Mouse (Mus musculus) ovary, postnatal 36 days (tissue): ENCODE measurements at regions not wholly inside any gene's neighbourhood (a gene's known extent, or its start where the extent isn't known, plus 50 kb on each side); places are given as distances from the start of the nearest gene placed in this dataset.
"Not testable (repeated sequence)": the region's sequence is repeated elsewhere in the genome, so short reads cannot be mapped to it uniquely, and the experiment has no call there.

ENCODE experiments used
- DNase-seq: peaks from one replicate; pipeline ENCODE4 v3.0.0; 2022; ENCODE audit warnings: low spot score, mixed read lengths

DNA sequence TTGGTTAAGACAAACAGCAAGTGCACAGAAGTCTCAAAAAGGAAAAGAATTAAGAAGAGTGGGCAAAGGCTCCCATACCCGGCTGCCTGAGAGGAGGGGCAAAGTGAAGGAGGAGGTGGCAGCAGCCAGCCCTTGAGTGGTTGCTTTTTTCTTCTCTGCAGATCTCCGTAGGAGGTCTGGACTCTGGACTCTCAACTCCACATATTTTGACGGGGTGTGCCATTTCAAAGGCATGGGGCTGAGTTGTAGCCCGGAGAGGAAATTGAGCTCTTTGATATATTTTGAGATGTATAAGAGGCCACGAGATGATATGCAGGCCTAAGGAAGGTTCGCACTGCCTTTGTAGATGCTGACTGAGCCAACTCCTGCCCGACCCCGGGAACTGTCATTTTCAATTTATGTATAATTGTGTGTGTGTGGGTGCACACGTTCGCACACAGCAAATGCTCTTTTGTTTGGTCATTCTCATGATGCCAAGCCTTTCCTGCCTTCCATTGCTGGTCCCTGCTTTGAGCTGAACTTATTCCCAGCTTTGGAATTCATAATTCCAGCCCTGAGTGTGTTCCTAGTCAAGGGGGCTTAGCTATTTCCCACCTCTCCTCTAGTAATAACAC lies 56.4 kb downstream of the Cxcr4 start:
- no peak for DNase-seq

DNA sequence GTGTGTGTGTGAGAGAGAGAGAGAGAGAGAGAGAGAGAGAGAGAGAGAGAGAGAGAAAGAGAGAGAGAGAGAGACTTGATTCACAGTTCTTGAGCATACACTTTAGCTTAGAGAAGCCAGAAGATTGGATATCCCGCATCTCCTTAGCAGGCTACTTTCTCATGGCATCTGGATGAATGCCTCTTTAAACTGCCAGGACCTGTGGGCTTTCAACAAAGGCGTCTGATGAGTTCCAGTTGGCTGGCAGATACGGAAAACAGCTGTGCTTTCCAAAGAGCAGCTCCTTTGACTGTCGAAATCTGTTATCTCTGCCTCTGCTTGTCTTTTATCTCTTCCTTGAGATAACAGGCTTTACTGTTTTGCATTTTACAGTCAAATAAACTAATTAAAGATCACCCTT lies 59.5 kb downstream of the Cxcr4 start:
- no peak for DNase-seq

DNA sequence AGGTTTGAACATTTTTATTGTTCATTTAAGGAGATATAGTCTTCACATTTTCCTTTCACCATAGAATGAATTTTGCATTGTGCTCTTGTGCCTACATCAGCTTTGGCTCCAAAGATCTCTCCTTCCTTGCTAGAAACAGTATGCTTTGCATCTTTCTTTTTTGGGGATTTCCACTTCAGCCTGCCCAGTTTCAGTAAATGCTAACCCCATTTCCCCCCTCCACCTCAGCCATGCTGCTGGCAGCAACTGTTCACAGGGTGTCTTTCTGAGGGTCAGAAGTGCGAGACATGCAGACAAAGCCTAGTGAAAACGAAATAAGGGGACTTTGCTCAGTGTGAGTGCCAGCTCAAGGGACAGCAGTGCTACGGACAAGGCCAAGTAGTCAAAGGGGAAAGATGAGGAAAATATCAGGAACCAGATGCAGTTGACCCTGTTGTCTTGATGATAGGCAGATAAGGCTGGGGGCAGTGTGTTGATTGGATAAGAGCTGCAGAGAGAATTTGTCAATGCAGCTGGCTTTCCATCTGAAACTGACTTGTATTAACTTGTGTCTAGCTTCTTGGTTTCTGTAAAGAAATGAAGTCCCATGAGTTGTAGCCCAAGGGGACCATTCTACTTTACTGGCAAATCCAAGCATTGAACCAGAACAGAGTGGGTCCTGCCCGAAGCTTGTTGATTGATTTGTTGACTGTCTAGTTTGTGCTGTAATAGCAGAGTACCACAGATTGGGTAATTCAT lies 62.1 kb downstream of the Cxcr4 start:
- no peak for DNase-seq

DNA sequence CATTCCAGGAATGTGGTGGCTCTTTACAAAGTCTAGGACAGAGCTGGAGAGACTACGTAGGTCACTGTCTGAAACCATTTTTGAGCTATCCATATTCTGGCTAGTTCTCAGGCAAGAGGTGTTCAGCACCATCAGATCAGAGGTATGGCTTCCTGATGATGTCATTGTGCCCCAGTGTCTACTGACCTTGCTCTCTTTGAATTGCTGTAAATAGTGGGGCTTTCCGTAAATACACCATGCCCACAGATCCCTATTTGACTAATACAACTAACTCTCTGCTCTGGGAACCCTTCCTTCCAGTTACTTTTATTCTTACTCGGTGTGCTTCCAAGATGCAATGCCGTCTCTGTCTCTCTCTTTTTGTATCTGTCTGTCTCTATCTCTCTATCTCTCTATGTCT lies 72.9 kb downstream of the Cxcr4 start:
- no peak for DNase-seq

DNA sequence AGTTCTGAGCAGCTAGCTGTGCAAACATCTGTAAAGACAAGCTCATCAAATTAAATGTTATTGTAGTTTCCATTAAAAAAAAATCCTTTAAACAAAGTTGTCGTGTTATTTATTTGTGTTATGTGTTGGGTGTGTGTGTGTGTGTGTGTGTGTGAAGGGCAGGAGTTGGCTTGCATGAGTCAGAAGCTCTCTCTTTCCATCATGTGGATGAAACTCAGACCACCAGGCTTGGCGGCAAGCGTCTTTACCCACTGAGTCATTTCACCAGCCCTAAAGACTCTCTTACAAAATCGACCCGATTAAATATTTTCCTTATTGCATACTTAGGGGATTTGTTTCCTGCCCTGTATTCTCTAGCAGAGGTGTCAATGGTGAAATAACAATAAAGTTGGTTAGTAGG lies 73.6 kb downstream of the Cxcr4 start:
- DNase-seq: no peak

DNA sequence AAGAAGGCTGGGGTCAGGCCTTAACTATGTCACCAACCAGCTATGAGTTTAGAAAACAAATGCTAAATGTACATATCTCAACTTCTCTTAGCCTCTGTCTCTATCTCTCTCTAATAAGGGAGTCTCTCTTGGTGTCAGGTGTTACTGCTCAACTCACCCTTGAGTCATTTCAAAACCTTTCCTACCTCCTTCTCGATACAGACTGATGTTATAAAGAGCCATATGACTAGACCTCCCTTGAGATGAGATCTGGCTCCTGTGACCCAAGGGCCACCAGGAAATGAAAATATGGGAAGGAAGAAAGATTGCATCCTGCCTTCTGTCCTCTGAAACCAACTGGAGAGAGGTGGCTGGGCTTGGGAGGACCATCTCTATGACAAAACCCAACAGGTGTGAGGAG lies 74.7 kb downstream of the Cxcr4 start:
- no peak for DNase-seq

DNA sequence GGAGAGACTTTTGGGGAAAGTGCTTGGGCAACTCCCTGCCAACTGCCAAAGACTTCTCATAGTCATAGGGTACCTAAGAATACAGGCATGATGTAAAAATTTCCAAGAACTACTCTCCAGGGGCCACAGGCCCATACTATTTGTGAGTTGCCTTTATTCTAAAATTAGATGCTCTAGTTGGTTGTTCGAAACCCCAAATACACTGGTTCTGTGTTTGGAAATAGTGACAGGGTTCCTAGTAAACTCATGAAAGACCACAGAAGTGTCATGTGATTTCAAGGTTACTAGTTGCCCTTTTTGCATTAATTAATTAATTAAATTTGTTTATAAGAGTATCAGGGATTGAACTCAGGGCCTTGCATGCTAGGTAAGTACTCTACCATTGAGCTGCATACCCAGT lies 77.8 kb downstream of the Cxcr4 start:
- DNase-seq: no peak

DNA sequence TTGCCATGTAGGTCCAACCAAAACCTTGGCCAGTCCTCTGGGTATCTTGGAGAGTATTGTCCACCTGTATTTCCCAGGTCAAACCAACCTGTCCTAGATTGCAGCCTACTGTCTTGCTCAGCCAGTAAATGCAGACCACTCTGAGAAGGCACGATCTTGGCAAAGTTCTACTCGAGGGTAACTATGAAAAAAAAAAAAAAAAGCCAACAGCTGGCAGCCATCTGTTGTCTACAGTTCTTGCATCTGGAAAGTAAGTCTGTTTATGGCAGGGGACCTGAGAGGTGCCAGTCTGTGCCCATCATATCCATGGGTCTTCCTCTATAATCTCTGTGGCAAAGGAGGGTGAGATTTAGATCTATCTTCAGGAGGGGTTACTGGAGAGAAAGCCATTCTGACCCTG lies 78.2 kb downstream of the Cxcr4 start:
- DNase-seq: no peak

DNA sequence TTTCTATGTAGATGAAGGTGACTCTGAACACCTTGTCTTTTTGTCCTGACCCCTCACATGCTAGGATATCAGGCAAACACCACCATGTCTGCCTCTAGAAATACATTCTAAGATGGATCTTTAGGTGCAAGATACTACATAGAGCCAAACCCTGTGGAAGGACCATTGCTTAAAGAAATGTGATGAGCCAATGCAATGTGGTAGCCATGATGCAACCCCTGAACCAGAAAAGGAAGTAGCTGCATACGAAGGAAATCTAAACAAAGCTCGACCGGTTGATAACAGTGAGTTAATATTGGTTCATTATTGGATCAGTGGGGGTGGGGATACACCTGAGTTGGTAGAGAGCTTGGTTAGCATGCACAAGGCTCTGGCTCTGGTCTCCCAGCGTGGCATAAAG lies 78.9 kb downstream of the Cxcr4 start:
- no peak for DNase-seq

DNA sequence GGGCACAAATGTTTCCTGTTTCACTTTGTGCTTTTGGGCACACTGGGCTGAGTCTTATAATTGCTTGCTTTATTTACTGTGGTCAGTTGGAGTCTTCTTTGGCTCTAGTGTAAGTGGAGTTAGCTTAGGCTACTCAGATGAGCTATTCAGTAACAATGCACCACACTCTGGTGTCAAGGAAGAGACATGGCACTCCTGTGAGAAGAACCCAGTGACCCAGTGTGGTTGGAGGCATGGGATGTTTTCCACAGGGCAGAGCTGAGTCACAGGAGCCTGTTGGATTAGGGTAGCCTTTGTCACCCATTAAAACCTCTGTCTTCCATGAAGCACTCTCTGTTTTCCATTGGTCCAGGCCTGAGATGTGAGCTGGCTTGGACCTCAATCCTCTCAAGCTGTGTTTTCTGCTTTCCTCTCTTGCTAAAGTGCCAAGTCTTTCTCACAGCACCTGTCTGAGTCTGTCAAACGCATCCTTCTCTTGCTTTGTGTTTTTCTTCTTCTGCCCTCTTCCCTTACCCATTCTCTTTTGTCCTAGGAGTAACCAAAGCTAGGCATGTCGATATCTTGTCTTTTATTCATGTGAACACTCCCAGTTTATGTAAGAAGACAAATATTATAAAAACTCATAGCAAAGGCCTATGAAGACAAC lies 83.2 kb downstream of the Cxcr4 start:
- DNase-seq: no peak

DNA sequence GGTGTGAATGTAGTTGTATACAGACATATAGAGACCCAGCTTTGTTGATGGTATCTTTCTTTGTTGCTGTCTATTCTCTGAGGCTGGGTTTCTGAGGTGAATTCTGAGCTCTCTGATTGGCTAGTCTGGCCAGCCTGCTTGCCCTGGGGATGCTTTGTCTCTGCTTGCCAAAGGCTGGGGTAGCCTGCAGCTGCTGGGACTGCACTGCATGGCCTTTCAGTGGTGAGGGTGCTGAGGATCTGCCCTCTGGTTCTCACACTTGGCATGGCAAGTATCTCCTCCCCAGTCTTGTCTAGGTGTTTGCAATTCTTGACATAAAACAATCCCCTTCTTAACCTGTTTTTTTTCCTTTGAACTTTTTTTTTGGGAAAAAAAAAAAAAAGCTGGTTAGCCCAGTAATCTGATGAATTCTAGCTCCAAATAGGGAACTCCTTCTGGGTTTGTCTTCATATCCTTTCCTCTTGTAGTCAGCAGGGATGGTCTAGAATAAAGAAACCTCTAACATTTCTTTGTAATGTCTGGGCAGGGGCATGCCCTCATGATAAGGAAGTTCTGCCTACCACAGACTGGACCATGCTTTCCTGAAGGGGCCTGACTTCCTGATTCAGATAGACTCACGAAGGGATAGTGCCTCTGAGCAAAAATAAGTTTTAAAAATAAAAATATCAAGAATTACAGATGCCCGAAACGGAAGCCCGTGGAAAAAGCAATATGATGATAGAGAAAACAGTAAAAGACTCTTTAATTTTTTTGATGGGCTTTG lies 85.4 kb downstream of the Cxcr4 start:
- no peak for DNase-seq

DNA sequence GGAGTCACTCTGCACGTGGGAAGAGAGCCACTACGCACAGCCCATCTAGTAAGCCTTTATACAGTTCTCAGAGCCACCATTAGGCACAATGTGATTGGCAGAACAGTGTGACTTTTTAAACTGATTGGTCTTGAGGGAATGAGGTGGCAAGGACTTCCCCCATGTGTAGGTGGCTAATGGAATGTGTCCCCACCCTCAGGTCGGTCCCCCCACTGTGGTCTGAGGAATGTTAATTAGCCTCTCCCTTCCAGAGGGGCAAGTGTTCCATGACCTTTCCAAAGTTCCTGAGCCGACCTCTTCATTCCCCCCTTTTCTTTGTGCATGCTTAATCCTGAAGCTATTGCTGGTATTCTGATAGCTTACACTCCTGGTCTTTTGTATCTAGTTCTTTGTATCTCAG lies 87.2 kb upstream of the Dars start:
- no peak for DNase-seq

DNA sequence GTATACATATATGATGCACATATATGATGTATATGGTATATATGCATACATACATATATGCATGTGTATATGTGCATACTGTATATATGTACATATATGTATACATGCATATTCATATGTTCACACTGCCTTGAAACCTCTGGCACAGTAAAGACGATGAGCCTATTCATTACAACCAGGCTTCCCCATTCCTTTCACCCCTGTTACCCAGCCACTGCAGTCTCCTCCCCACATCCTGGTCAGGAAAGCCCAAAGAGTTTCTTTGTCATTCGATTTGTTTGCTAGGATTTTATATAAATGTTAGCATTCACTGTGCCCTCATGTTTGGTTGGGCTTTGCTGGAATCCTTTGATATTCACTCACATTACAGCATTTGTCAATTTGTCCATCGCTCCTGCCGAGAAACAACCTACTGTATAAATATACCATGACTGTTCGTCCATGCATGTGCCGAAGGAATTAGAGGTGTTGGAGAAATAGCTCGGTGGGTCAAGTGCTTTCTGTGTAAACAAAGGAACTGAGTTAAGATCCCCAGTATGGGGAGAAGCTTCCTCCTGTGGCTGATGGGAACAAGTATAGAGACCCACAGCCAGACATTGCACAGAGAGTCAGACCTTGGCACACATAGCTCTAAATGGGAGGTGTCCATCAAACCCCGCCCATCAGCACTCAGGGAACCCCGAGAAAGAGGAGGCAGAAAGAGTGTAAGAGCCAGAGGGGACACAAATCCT lies 81.0 kb upstream of the Dars start:
- DNase-seq: no peak

DNA sequence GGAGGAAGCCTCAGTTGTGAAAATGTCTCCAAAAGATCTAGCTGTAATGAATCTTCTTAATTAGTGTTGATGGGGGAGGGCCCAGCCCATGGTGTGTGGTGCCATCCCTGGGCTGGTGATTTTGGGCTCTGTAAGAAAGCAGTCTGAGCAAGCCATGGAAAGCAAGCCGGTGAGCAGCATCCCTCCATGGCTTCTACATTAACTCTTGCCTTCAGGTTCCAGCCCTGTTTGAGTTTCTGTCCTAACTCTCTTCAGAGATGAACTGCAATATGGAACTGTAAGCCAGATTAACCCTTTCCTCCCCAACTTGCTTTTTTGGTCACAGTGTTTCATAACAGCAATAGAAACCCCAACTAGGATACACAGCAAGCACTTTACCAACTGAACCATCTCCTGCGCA lies 75.1 kb upstream of the Dars start:
- DNase-seq: no peak

DNA sequence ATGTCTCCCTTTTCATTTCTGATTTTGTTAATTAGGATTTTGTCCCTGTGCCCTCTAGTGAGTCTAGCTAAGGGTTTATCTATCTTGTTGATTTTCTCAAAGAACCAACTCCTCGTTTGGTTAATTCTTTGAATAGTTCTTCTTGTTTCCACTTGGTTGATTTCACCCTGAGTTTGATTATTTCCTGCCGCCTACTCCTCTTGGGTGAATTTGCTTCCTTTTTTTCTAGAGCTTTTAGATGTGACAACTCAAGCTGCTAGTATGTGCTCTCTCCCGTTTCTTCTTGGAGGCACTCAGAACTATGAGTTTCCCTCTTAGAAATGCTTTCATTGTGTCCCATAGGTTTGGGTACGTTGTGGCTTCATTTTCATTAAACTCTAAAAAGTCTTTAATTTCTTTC lies 70.0 kb upstream of the Dars start:
- not testable (repeated sequence) for DNase-seq

DNA sequence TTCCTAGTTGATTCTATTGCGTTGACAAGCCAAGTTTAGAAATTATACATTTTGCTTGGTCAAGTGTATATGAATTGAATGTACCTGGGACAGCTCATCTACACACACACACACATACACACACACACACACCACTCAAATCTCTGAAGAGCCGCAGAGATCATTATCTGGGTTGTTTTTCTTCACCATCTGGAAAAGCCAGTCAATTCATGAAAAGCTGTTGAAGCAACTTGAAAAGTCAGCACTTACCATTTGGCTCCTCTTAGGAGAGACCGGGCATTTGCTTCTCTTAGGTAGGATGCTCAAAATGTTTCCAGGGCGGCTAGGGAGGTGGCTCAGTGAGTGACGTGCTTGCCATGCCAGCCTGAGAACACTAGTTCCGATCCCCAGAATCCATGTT lies 61.2 kb upstream of the Dars start:
- DNase-seq: no peak

DNA sequence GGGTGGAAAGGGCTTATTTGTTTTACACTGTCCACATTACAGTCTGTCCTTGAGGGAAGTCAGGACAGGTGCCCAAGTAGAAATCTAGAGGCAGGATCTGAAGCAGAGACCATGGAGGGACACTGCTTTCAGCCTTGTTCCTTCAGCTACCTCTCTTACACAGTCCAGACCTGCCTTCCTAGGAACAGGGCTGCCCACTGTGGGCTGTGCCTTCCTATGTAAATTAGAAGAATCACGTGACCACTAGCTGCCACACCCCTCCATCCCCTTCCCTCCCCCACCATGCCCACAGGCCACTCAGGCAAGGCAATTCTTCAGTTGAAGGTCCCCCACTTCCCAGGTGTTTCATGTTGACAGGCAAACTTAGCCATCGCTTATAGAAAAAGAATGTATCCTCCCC lies 60.5 kb upstream of the Dars start:
- DNase-seq: no peak

DNA sequence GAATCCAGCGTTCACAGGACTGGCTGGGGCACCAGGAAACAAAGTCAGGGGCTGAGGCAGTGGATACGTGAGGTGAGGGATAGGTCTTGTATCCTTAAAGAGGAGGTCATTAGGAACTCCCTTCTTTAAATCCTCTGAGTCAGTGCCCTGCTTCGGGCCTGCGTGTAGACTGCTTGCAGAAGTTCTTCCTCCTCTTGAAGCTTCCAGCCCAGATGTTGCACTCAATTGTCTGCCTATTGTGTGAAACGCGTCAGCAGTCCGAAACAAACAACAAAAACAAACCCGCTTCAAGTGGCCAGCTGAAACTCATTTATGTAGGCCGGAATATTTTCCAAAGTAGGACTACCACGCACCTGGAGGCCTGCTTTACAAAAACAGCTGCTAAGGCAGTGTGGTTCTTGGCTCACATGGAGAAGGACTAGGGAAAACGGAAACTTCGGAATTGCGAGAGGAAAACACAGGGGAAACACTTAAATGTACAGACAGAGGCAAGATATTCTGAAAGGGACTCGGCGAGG lies 55.6 kb upstream of the Dars start:
- DNase-seq: no peak

DNA sequence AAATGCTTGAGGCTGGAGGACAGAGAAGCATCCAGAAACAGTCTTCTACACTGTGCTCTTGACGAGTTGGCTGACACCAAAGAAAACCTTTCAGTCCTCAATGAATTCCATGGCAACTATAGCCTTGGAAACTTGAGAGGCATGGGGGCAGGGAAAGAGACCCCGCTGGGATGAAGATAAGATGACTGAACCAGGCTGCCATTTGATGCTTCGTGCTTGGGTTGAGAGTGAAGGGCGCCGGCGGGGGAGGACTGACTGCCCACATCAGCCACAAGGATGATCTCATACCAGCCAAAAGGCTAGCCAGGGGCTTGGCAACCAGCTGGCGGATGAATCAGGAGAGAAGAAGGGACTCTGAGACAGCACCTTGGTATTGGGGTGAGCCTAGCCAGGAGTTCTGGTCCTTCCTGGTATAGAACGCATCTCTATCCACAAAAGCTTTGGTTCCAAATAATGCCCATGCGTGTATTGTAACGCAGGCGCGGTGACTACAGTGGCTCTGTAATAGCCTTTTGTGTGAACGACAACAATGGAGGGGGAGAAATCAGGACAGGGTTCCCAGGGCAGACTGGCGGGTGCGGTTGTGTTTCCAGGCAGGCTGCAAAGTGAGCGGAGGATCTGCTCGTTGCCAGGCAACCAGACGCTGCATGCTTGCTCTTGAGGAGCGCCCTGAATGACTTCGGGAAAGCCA lies 55.0 kb upstream of the Dars start:
- DNase-seq: peak; percentile 64

DNA sequence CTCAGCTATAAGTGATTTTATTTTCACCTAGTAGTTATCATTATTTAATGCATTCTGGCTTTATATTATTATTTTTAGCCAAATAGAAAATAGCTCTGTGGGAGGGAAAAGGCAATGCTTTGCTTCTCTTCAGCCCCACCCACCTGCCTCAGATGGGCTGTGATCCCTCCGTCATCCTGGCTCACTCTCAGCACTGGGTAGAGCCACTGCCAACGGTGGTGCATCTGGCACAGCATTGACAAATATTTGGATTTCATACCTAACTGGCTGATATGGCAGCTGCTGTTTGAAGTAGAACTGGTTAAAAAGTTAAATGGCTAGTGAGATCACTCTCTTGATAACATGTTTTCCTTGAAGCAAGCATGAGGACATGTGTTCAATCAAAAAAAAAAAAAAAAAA lies 53.6 kb upstream of the Dars start:
- DNase-seq: no peak

DNA sequence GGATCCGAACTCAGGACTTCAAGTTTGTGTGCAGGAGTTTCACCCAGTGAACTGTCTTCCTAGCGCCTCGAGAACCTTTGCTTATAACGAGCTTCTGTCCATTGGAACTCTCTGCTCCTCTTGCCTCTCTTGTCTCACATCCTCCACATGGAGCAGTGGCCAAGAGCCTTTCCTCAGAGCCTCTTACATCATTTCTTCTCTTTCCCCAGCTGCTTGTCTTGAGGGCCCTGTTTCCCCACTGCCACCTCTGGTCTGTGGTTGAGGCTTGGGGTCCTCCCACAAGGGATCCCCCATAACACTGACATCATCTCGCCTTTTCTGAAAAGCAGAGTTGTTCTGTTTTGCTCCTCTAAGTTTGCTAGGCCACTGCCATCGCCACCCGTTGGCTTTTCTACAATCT lies 51.9 kb upstream of the Dars start:
- no peak for DNase-seq
